Mouse (Mus musculus): Measurements from ENCODE around the gene Synpr. TPM values are rescaled to one million over a fixed set of nuclear protein-coding genes. Genes with fewer than 3 reads are reported as not detected.
A peak's percentile ranks its signal among the peaks of the same experiment; 100 is the strongest.

Synpr gene
- polyA plus RNA-seq, 1 experiment from 2014 or later, result 35.9 TPM

- H3K9ac ChIP-seq, result no peak overlapping the region
- no peaks in the 10 kb centered on the region for H3K27me3 ChIP-seq
- no peaks in the 10 kb centered on the region for H3K4me1 ChIP-seq (replicated peaks)
- WGBS, result 76% methylated on average over 2 of the region's 2 CpGs
- H3K4me3 ChIP-seq, result no peak overlapping the region
- H3K36me3 ChIP-seq, result no peaks in the 10 kb centered on the region
- no peak overlapping the region for H3K27ac ChIP-seq
- no peaks in the 10 kb centered on the region for H3K9me3 ChIP-seq
- H3K4me2 ChIP-seq, result no peak overlapping the region
- ATAC-seq (ENCODE audit: low FRiP score), result no peak
These were observed 184.6 kb downstream of the Synpr start for GRCm38 (mm10) chr14:13469211-13469610.

GRCm38 (mm10) chr14:13477821-13478220 lies 193.2 kb downstream of the Synpr start:
- no peak overlapping the region for H3K4me2 ChIP-seq
- 79% methylated on average over 1 of the region's 1 CpGs for WGBS
- H3K36me3 ChIP-seq, result no peaks in the 10 kb centered on the region
- no peaks in the 10 kb centered on the region for H3K9me3 ChIP-seq
- H3K4me1 ChIP-seq (replicated peaks), result no peaks in the 10 kb centered on the region
- H3K9ac ChIP-seq, result no peak overlapping the region
- no peaks in the 10 kb centered on the region for H3K27me3 ChIP-seq
- no peak overlapping the region for H3K27ac ChIP-seq
- no peak overlapping the region for H3K4me3 ChIP-seq
- no peak for ATAC-seq (ENCODE audit: low FRiP score)

GRCm38 (mm10) chr14:13505355-13505754 lies 220.8 kb downstream of the Synpr start:
- H3K4me1 ChIP-seq (replicated peaks), result no peaks in the 10 kb centered on the region
- WGBS, result 61% methylated on average over 5 of the region's 5 CpGs
- no peak overlapping the region for H3K27ac ChIP-seq
- H3K9me3 ChIP-seq, result no peaks in the 10 kb centered on the region
- H3K4me3 ChIP-seq, result no peak overlapping the region
- H3K27me3 ChIP-seq, result no peaks in the 10 kb centered on the region
- ATAC-seq (ENCODE audit: low FRiP score), result no peak
- no peak overlapping the region for H3K4me2 ChIP-seq
- no peaks in the 10 kb centered on the region for H3K36me3 ChIP-seq
- no peak overlapping the region for H3K9ac ChIP-seq

GRCm38 (mm10) chr14:13518608-13519139 lies 234.1 kb downstream of the Synpr start:
- no peaks in the 10 kb centered on the region for H3K9me3 ChIP-seq
- H3K4me3 ChIP-seq, result no peak overlapping the region
- no peaks in the 10 kb centered on the region for H3K27me3 ChIP-seq
- peak; percentile 28; the same call in 1 of the 2 replicates for ATAC-seq (ENCODE audit: low FRiP score)
- 0 out of 2 replicates have a peak, but pooled peaks cover 7% of the 10 kb centered on the region for H3K4me1 ChIP-seq (replicated peaks)
- peak overlapping the region; percentile 60; the same call in 1 of the 2 replicates for H3K27ac ChIP-seq
- H3K36me3 ChIP-seq, result no peaks in the 10 kb centered on the region
- WGBS, result 93% methylated on average over 5 of the region's 5 CpGs
- no peak overlapping the region for H3K4me2 ChIP-seq
- H3K9ac ChIP-seq, result no peak overlapping the region

- WGBS, result 54% methylated on average over 7 of the region's 7 CpGs
- peak overlapping the region; percentile 60 for H3K27ac ChIP-seq
- peak; percentile 84 for ATAC-seq (ENCODE audit: low FRiP score)
- H3K9me3 ChIP-seq, result no peaks in the 10 kb centered on the region
- H3K4me3 ChIP-seq, result no peak overlapping the region
- H3K27me3 ChIP-seq, result no peaks in the 10 kb centered on the region
- H3K4me1 ChIP-seq (replicated peaks), result 0 out of 2 replicates have a peak, but pooled peaks cover 7% of the 10 kb centered on the region
- no peak overlapping the region for H3K4me2 ChIP-seq
- H3K9ac ChIP-seq, result no peak overlapping the region
- H3K36me3 ChIP-seq, result no peaks in the 10 kb centered on the region
These were observed 234.8 kb downstream of the Synpr start for GRCm38 (mm10) chr14:13519239-13520011.

- Histone ChIP-seq H3K36me3 (no peaks in the 10 kb centered on the region), H3K27ac (no peak overlapping the region), H3K27me3 (no peaks in the 10 kb centered on the region), H3K9me3 (no peaks in the 10 kb centered on the region), H3K4me2 (no peak overlapping the region), H3K4me3 (no peak overlapping the region), H3K9ac (no peak overlapping the region), H3K4me1 (replicated peaks) (no peaks in the 10 kb centered on the region)
- no peak for ATAC-seq (ENCODE audit: low FRiP score)
- 73% methylated on average over 2 of the region's 2 CpGs for WGBS
These were observed 263.2 kb downstream of the Synpr start for GRCm38 (mm10) chr14:13547746-13548145.

GRCm38 (mm10) chr14:13551209-13551608 lies 266.6 kb downstream of the Synpr start:
- H3K27ac ChIP-seq, result no peak overlapping the region
- H3K4me3 ChIP-seq, result no peak overlapping the region
- WGBS, result 80% methylated on average over 4 of the region's 4 CpGs
- no peak overlapping the region for H3K4me2 ChIP-seq
- H3K36me3 ChIP-seq, result no peaks in the 10 kb centered on the region
- ATAC-seq (ENCODE audit: low FRiP score), result no peak
- no peaks in the 10 kb centered on the region for H3K9me3 ChIP-seq
- H3K9ac ChIP-seq, result no peak overlapping the region
- no peaks in the 10 kb centered on the region for H3K4me1 ChIP-seq (replicated peaks)
- no peaks in the 10 kb centered on the region for H3K27me3 ChIP-seq

- 33% methylated on average over 1 of the region's 1 CpGs for WGBS
- no peak for ATAC-seq (ENCODE audit: low FRiP score)
- H3K27me3 ChIP-seq, result no peaks in the 10 kb centered on the region
These were observed 269.2 kb downstream of the Synpr start for GRCm38 (mm10) chr14:13553616-13554370.

GRCm38 (mm10) chr14:13554631-13555030 lies 270.1 kb downstream of the Synpr start:
- no peaks in the 10 kb centered on the region for H3K36me3 ChIP-seq
- H3K4me3 ChIP-seq, result no peak overlapping the region
- 91% methylated on average over 4 of the region's 4 CpGs for WGBS
- no peak overlapping the region for H3K9ac ChIP-seq
- H3K27me3 ChIP-seq, result no peaks in the 10 kb centered on the region
- ATAC-seq (ENCODE audit: low FRiP score), result no peak
- no peak overlapping the region for H3K4me2 ChIP-seq
- H3K9me3 ChIP-seq, result no peaks in the 10 kb centered on the region
- H3K4me1 ChIP-seq (replicated peaks), result no peaks in the 10 kb centered on the region
- no peak overlapping the region for H3K27ac ChIP-seq

More at GRCm38 (mm10) chr14:13553616-13554370, 269.2 kb downstream of the Synpr start:
- H3K9ac ChIP-seq, result no peak overlapping the region
- H3K9me3 ChIP-seq, result no peaks in the 10 kb centered on the region
- no peak overlapping the region for H3K4me3 ChIP-seq
- no peaks in the 10 kb centered on the region for H3K4me1 ChIP-seq (replicated peaks)
- H3K27ac ChIP-seq, result no peak overlapping the region
- H3K4me2 ChIP-seq, result no peak overlapping the region
- no peaks in the 10 kb centered on the region for H3K36me3 ChIP-seq

GRCm38 (mm10) chr14:13558117-13558516 lies 273.5 kb downstream of the Synpr start:
- Histone ChIP-seq H3K9ac (no peak overlapping the region), H3K27ac (no peak overlapping the region), H3K4me1 (replicated peaks) (no peaks in the 10 kb centered on the region), H3K9me3 (no peaks in the 10 kb centered on the region), H3K36me3 (no peaks in the 10 kb centered on the region), H3K4me2 (no peak overlapping the region), H3K4me3 (no peak overlapping the region), H3K27me3 (no peaks in the 10 kb centered on the region)
- no peak for ATAC-seq (ENCODE audit: low FRiP score)
- WGBS, result 97% methylated on average over 2 of the region's 2 CpGs

GRCm38 (mm10) chr14:13567250-13567649 lies 282.7 kb downstream of the Synpr start:
- 71% methylated on average over 1 of the region's 1 CpGs for WGBS
- no peaks in the 10 kb centered on the region for H3K27me3 ChIP-seq

GRCm38 (mm10) chr14:13567996-13568395 lies 283.4 kb downstream of the Synpr start:
- Histone ChIP-seq H3K4me2 (no peak overlapping the region), H3K4me1 (replicated peaks) (no peaks in the 10 kb centered on the region), H3K4me3 (no peak overlapping the region), H3K36me3 (no peaks in the 10 kb centered on the region), H3K27me3 (no peaks in the 10 kb centered on the region), H3K9me3 (no peaks in the 10 kb centered on the region), H3K27ac (no peak overlapping the region), H3K9ac (no peak overlapping the region)
- no peak for ATAC-seq (ENCODE audit: low FRiP score)
- WGBS, result 85% methylated on average over 2 of the region's 2 CpGs

More at GRCm38 (mm10) chr14:13567250-13567649, 282.7 kb downstream of the Synpr start:
- Histone ChIP-seq H3K4me1 (replicated peaks) (no peaks in the 10 kb centered on the region), H3K36me3 (no peaks in the 10 kb centered on the region), H3K9me3 (no peaks in the 10 kb centered on the region), H3K9ac (no peak overlapping the region), H3K4me2 (no peak overlapping the region), H3K27ac (no peak overlapping the region), H3K4me3 (no peak overlapping the region)
- ATAC-seq (ENCODE audit: low FRiP score), result no peak
